8 mouse cellular contexts compared by ENCODE assay signal in the genomic region with DNA sequence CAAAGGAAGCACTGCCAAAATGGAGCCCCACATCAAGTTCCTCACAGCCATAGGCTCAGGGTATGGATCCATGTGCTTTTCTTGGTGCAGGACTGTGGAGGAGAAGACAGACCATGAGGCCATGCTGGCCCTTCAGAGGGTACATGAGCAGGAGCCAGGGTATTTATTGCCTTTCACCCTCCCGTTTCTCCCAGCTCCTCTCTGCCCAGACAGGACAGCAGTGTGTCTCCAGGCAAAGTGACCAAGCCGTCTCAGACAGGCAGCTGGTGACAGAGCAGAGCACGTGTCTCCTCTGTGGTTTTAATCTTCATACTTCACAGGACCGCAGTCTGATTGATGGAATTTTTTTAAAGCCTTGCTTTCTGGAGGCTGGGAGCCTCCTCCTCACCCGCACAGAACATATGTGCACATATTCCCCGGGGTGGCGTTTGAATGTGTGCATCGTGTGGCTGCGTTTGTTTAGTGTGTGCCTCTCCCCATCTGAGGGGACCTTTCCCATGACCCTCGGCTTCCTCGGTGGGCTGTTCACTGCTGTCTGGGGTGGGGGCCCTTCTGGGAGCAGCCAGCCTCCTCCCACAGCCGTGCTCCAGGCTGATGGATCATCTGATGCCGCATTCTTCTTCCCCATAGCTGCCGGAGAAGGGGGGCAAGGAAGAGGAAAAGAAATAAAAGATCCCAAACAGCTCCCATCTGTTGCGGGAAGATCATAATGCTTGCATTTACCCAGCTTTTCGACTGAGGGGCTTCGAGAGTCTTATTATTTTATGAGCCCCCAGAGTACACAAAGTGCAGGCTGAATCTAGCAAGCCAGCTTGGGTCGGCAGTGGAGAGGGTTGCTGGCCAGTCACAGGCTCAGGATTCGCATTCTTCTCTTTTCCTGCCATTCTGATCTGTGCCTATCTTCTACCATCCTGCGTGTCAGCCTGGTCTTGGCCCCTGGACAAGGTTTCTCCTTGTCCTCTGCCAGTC.
DNase-seq lines count a peak whose midpoint lies in the region; ATAC-seq and TF ChIP-seq lines count a peak whose summit lies in the region.
"Had no signal": no experiment of that assay in that cellular context is flagged by ENCODE, and none has a peak within 500 bp of the region (broad histone marks: within the 10 kb centered on the region; RNA-seq: fewer than 3 reads in every experiment).

No protein-coding gene starts in this region.

- TF ChIP-seq CTCF in lung, postnatal 0 days (IDR thresholded peaks at IDR 0.05) = no peak

- DNase-seq in lung, postnatal 0 days (ENCODE audit: low spot score) = peak; percentile 34
- DNase-seq in lung, adult 18-20 months = no peak
- peak; percentile 37 to 65 for DNase-seq in left cerebral cortex, postnatal 25 days (ENCODE audit: low spot score in 2 of 2)
- DNase-seq in right cerebral cortex, postnatal 25 days = peak; percentile 33
- DNase-seq in urinary bladder, postnatal 36 days (ENCODE audit: low spot score in 2 of 2) = no peak
- DNase-seq in adrenal gland, adult 18-20 months (ENCODE audit: low spot score in 2 of 2) = no peak

- H3K4me3 ChIP-seq in lung, postnatal 0 days (ENCODE audit: low read depth, low read length) = no peak overlapping the region
- H3K4me3 ChIP-seq in forebrain, embryonic 12.5 days (replicated peaks) = no peak overlapping the region
- H3K4me3 ChIP-seq: megakaryocyte, embryonic 14.5 days had no signal

- no peak overlapping the region for H3K9ac ChIP-seq in lung, postnatal 0 days (replicated peaks; ENCODE audit: low read depth)
- no peak overlapping the region for H3K9ac ChIP-seq in forebrain, embryonic 12.5 days

- intact Hi-C loops in left cerebral cortex, postnatal 25 days (cut with DNase I) = no loop called here

- no peaks in the 10 kb centered on the region for H3K4me1 ChIP-seq in lung, postnatal 0 days (ENCODE audit: insufficient read depth, low read depth, low read length)
- peaks cover 19% of the 10 kb centered on the region for H3K4me1 ChIP-seq in forebrain, embryonic 12.5 days

- no peak for TF ChIP-seq EP300 in lung, postnatal 0 days (IDR thresholded peaks at IDR 0.05)

- no peak overlapping the region for H3K4me2 ChIP-seq in lung, postnatal 0 days (replicated peaks; ENCODE audit: low read depth, low read length)
- peak overlapping the region; percentile 33 for H3K4me2 ChIP-seq in forebrain, embryonic 12.5 days

- H3K36me3 ChIP-seq in lung, postnatal 0 days (ENCODE audit: insufficient read depth, low read length) = no peaks in the 10 kb centered on the region
- no peaks in the 10 kb centered on the region for H3K36me3 ChIP-seq in forebrain, embryonic 12.5 days (replicated peaks)

- H3K27ac ChIP-seq in lung, postnatal 0 days (ENCODE audit: low read length) = no peak overlapping the region
- peak overlapping the region; percentile 57 for H3K27ac ChIP-seq in forebrain, embryonic 12.5 days

- WGBS in lung, postnatal 0 days = 22% methylated on average over 20 of the region's 20 CpGs
- 44% methylated on average over 20 of the region's 20 CpGs for WGBS in forebrain, embryonic 12.5 days

- peak; percentile 71 for ATAC-seq in lung, postnatal 0 days
- ATAC-seq in forebrain, embryonic 12.5 days (ENCODE audit: low FRiP score) = peak; percentile 88

- no peaks in the 10 kb centered on the region for H3K27me3 ChIP-seq in lung, postnatal 0 days (replicated peaks; ENCODE audit: insufficient read depth, low read length)
- no peaks in the 10 kb centered on the region for H3K27me3 ChIP-seq in forebrain, embryonic 12.5 days

- no peaks in the 10 kb centered on the region for H3K9me3 ChIP-seq in lung, postnatal 0 days (ENCODE audit: low read length)
- no peaks in the 10 kb centered on the region for H3K9me3 ChIP-seq in forebrain, embryonic 12.5 days
- H3K9me3 ChIP-seq: megakaryocyte, embryonic 14.5 days had no signal

Comparison
In these comparisons a context has a peak if more than half of its experiments do, and no peak if none do; other contexts are left out.
1. DNase-seq: peak in lung, postnatal 0 days (single experiment), left cerebral cortex, postnatal 25 days (2 of 2) and right cerebral cortex, postnatal 25 days (single experiment); none in lung, adult 18-20 months (0 of 2), urinary bladder, postnatal 36 days (0 of 2) and adrenal gland, adult 18-20 months (0 of 2).